Mouse (Mus musculus) adrenal gland, postnatal 4 days (tissue): ENCODE results near the gene Dpf3. TPM values are rescaled to one million over a fixed set of nuclear protein-coding genes. Genes with fewer than 3 reads are reported as not detected.

Source experiments
- DNase-seq, 2 experiments: peaks; one replicate each; pipeline ENCODE4 v3.0.0; 2021 to 2022; ENCODE audit warnings: low spot score in 2 of 2, mixed read lengths in 2 of 2
- total RNA-seq, 2 experiments: library from RNA; stranded (reverse); gene quantifications; 2 replicates each; pipeline ENCODE4 v1.2.3; 2021

The Dpf3 gene
- total RNA-seq, 2 experiments from 2014 or later = 9.4 to 10.5 TPM

DNA sequence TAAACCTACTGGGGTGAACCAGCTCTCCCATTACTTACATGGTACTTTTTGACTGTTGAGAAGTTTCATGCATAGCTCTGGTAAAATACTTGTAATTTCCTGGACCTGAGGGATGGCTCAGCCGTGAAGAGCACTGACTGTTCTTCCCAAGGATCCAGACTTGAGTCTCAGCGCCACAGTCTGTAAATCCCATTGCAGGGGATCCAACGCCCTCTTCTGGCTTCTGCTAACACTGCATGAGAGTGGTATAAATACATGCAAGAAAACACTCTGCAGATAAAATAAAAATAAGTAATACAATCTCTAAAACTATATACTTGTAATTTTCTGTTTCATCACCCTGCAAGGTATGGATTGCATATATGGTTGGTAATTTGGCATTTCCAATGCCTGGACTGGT is 10.4 kb upstream of the Dpf3 start:
- no peak for DNase-seq

DNA sequence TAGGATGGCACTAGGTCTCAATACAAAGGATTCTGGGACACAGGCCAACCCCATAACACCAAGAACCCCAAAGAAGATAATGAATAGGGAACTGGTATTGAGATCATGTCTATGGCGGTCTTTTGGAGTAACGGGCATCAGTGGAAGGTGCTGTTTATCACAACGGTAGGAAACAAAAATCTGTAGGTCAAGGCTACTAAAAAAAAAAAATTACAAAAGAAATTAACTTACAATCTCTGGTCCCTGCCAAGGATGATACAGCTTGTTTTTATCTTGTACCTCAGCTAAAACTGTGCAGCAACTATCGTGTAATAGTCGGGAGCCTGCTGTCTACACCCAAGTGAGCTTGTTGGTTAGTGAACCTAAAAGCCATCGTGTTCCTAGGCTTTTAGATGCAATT is 9.2 kb upstream of the Dpf3 start:
- DNase-seq = no peak

GRCm38 (mm10) chr12:83496336-83496735 is 8.8 kb upstream of the Dpf3 start:
- no peak for DNase-seq

DNA sequence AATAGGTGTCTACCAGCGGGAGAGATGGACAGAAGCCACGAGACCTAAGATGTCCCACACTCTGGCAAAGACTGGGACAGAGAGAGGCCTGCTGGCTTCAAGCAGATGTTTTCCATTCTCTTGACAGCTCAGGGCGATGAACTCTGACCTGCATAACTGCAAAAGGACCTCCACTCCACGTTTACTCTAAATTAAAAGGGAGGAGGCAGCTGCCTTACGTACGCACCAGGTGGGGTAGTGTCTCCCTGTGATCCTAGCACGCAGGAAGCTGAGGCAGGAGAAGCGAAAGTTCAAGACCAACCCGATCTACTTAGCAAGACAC is 8.4 kb upstream of the Dpf3 start:
- no peak for DNase-seq

DNA sequence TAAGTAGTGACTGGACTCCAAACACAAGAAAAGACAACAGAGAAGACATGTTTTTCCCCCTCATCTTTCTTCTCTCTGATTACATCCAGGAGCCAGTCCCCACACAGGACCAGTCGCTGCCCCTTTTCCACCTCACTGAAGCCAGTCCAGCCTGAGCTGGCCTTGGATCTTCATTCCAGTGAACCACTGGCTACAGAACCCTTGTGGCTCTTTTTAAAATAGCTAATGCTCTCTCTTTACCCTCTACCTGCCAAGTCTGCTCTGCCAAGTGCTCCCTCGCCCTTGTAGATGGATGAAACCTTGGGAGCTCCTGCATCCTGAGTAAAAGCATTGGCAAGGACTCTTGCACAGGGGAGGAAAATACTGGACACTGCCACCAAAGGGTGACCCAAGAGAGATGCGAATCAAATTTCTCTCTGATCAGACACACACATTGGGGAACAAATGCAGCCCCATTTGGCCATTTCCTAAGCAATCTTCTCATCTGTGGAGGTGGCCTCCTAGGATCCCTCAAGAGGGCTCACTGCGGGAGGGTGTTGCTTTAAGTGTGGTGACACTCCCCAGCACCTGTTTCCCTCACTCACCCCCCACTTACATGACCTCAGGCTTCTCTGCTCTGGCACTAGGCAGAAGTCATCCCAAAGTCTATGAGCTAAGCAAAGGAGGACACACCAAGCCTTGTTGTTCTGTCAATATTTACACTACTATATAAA is 7.9 kb upstream of the Dpf3 start:
- DNase-seq = no peak

- DNase-seq = no peak
Observed at GRCm38 (mm10) chr12:83494196-83494595, 6.7 kb upstream of the Dpf3 start.

GRCm38 (mm10) chr12:83492808-83493207 is 5.3 kb upstream of the Dpf3 start:
- DNase-seq = no peak

GRCm38 (mm10) chr12:83491609-83492008 is 4.1 kb upstream of the Dpf3 start:
- DNase-seq = no peak

GRCm38 (mm10) chr12:83489748-83490147 is 2.2 kb upstream of the Dpf3 start:
- no peak for DNase-seq

GRCm38 (mm10) chr12:83488211-83488941 is 860 bp upstream of the Dpf3 start:
- DNase-seq = no peak

DNA sequence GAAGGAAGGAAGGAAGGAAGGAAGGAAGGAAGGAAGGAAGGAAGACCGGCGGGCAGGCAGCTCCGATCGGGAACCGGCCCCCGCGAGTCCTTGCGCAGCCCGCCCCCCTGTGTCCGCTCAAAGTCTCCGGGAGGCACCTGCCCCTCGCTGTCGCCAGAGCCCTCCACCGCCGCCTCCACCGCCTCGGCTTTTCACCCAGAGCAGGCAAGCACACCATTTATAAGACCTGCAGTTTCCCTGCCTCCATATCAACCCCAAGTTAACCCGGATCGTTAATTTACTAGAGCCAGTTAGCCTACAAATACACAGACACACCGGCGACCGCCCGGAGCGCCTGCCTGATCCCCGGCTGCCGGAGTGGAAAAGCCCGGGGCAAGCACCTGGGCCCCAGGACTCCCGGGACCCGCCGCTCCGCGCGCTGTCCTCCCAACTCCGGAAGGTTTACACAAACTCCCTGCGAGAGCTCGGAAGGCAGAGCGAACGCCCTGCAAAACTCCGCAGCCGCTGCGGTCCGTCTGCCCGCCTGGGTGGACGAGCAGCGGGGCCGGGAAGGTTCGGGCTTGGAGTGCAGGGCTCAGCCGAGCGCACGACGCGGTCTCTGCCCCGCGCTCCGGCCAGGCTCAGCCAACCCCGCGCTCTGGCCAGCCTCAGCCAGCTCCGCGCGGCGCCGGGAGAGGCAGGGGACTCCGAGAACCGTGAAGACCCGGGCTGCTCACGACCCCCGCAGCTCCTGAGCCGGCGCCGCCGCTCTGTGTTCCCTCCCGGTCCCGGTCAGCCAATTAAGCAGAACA is 650 bp downstream of the Dpf3 start:
- peak; percentile 14 to 15 for DNase-seq

DNA sequence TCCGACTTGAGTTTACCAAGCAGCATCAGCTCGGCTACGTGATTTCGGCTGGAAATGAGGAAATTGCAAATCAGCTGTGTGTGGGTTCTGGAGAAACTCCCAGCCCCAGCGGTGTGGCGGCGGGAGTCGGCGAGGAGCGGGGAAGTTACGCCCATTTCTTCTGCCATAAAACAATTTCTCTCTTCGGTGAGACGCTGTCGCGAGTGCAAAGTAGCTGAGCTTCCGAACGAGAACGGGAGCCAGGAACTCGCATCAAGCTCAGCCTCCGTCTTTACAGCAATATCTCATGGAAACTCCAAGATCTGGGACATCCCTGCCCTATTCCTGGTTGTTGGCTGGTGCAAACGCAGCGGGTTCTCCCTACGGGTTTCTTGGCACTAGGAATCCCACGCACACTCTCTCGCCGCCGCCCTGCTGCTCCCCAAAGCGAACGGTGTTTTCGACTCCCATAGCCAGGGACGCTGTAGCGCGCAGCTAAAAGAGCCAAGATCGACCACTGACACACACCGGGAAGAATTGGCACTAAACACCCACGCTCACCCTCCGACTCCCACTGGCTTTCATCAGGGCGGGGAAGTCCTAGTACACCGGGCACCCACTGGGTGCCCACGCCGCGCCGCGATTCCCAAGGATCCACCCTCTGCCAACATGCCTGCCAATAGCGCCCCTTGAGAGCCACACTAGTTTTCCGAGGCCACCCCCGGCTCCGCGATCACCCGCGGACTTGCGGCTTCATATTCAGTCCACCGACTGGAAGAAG is 1.4 kb downstream of the Dpf3 start:
- peak in 1 of 2 experiments; percentile 12 for DNase-seq

DNA sequence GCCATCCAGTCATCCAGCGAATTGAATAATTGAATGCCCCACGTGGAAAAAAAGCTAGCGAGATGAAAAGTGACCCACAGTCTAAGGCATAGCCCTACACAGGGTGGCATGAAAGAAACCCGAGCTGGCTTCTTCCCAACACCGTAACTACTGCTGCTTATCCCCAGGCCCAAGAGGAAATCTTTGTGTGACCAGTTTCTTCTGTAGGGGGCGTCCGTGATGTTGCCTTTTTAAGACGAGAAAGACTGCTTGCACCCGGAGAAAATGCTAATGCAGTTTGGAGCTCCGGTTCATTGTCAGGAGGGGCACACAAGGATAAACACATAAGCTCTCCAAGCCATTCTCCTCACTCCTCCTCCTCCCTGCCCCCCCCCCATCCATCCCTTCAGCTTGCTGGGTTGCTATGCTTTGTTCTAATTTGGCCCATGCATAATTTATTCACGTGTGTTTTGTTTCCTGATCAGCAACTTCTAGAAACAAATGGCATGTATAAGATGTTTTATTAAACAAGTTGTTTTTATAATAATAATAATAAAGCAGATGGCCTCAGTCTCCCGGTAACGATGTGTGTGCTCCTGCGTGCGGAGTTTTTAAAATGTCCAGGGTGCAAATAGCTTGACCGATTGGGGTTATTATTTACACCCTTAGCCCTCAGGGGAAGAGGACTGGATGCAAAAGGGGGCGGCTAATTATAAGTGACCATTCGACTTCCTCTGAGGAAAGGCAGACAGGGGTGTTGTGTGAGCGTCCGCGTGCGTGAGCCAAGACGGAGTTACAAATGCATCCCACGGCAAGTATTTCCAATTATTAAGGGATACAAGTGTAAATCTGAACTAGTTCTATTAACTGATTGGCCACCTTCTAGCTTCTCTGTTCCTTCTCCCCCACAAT is 2.4 kb downstream of the Dpf3 start:
- DNase-seq = no peak

DNA sequence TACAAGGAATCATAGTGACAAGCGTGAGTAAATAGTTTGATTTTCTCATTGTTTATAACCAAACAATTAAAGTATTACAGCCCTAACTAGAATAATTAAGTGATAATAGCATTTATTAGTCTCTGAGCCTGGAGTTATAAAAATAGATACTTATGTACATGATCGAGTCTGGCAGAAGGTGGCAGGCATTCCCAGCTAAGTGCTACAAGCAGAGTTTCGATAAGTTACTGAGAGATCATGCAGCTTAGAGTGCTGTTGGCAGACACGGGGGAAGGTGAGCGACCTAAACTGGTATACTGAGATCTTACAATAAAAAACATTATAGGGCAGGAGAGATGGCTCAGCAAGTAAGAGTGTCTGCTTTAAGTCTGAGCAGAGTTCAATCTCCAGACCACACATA is 3.9 kb downstream of the Dpf3 start:
- DNase-seq = no peak

- no peak for DNase-seq
Observed at GRCm38 (mm10) chr12:83481439-83481838, 6.1 kb downstream of the Dpf3 start.

DNA sequence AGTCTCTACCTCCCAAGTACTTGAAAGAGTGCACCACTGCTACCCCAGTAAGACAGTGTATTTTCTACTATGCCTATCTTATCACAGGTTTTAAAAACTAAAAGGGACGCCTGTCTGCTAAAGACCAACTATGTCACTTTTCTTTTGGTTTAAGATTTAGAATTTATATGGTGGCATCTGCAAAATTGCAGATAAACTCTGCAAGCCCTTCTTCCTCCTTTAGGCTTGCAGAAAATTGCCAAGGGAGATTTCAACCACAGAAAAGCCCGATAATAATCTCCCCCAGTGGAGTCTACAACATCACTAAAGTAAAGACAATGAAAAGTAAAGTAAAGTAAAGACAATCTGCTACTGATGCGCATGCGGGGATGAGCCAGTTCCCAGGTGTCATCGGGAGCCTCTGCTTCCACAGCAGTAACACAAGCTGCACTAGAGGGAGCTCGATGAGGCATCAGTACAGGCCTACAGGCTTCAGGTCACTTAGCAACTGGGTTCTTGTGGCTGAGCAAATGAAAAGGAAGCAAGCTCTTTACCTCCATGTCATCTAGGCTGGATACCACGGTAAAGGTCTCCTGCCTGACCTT is 7.6 kb downstream of the Dpf3 start:
- DNase-seq = no peak

GRCm38 (mm10) chr12:83479140-83479539 is 8.4 kb downstream of the Dpf3 start:
- DNase-seq = no peak

GRCm38 (mm10) chr12:83476277-83476676 is 11.2 kb downstream of the Dpf3 start:
- no peak for DNase-seq

DNA sequence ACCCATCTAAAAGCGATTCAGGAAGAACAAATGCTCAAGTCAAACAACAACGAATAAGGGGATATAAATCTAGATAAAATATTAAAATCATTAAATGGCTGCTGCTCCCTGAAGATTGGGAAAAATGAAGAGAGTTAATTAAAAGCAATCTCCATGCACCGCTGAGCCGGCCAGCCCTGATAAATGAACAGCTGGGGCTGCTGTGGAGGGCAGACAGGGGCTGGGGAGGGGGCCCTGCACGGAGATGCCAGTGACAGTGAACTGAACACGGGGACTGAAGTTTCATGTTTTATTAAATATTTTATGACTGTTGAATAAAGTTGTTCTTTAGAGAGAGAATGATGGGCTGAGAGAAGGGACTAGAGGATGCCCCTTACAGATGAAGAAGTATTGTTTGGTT is 12.1 kb downstream of the Dpf3 start:
- no peak for DNase-seq

DNA sequence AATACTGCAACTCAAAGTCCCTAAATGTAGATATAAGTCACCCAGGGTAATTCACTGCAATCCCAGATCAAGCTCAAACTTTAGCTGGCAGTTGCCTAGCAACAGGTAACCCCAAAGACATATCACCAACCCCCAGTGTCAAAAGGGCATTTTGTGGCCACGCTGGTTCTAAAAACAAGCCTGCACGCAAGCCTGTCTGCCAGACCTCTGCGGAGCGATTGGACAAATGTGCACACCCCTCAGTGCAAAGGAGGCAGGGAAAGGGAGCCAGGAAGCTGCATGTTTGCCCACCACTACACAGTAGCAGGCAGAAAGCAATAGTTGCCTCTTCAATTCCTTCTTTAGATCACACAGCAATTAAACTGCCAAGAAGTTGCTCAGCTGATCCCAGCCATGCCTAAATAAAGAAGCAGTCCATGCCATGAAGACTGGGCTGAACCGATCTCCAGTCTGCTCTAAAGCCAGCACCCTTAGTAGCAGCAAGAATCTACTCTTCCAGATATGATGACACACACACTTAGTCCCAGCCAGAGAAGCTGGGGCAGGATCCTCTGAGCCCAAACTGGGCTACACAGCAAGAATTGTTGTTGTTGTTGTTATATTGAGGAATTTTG is 13.4 kb downstream of the Dpf3 start:
- DNase-seq = no peak
